Mouse (Mus musculus) heart, embryonic 11.5 days (tissue): ENCODE data around the gene Pitpnm2. TPM values are rescaled to one million over a fixed set of nuclear protein-coding genes. Genes with fewer than 3 reads are reported as not detected.

Source experiments
- ATAC-seq: fragments of 200-750 bp; cut with Nextera tagmentation; replicated peaks from 2 replicates; pipeline ENCODE4 v1.8.0; 2017; ENCODE audit warnings: moderate library complexity; ENCODE audit not compliant: insufficient number of reproducible peaks, low FRiP score, low TSS enrichment
- H3K27ac ChIP-seq: fragments of 300-500 bp; sonication (generic); 2 replicates; pipeline ENCODE4 v1.5.1; 2014; ENCODE audit warnings: mild to moderate bottlenecking, low read depth, low read length
- H3K27me3 ChIP-seq: fragments of 300-500 bp; sonication (generic); 2 replicates; pipeline ENCODE4 v1.6.1; 2014; ENCODE audit warnings: mild to moderate bottlenecking, low read length, mixed read lengths; ENCODE audit not compliant: control insufficient read depth, insufficient read depth
- H3K36me3 ChIP-seq: fragments of 300-500 bp; sonication (generic); 2 replicates; pipeline ENCODE4 v1.6.1; 2014; ENCODE audit warnings: mild to moderate bottlenecking, low read length, moderate library complexity, mixed read lengths; ENCODE audit not compliant: control insufficient read depth, insufficient read depth
- H3K4me1 ChIP-seq: fragments of 300-500 bp; sonication (generic); 2 replicates; pipeline ENCODE4 v1.6.1; 2014; ENCODE audit warnings: low read length; ENCODE audit not compliant: control insufficient read depth, insufficient read depth
- H3K4me2 ChIP-seq: fragments of 300-500 bp; sonication (generic); 2 replicates; pipeline ENCODE4 v1.6.1; 2014; ENCODE audit warnings: mild to moderate bottlenecking, moderate library complexity
- H3K4me3 ChIP-seq: fragments of 300-500 bp; sonication (generic); 2 replicates; pipeline ENCODE4 v1.5.1; 2014; ENCODE audit warnings: low read depth, low read length
- H3K9ac ChIP-seq: fragments of 300-500 bp; sonication (generic); 2 replicates; pipeline ENCODE4 v1.6.1; 2014; ENCODE audit warnings: mild to moderate bottlenecking, low read depth, low read length, moderate library complexity
- H3K9me3 ChIP-seq: fragments of 300-500 bp; sonication (generic); replicated peaks from 2 replicates; pipeline ENCODE4 v1.6.1; 2016; ENCODE audit warnings: low read length; ENCODE audit not compliant: control insufficient read depth
- whole genome bisulfite sequencing: fragments of 180-500 bp; shearing (Covaris S2); extraction: QIAGEN DNeasy Blood & Tissue Kit; methylation state at CpG from one replicate; pipeline ENCODE4 v1.1.7; 2014; ENCODE audit not compliant: insufficient replicate concordance; 5-methylcytosine and 5-hydroxymethylcytosine counted together
- polyA plus RNA-seq: library from polyadenylated mRNA; unstranded; fragments of >200 nt; fragmentation: Nextera tagmentation; extraction: Ambion mirVana; gene quantifications from 2 replicates; pipeline ENCODE4 v1.2.1, GENCODE M21; 2014

The Pitpnm2 gene
- polyA plus RNA-seq, 1 experiment from 2014 or later = 7.8 TPM

DNA sequence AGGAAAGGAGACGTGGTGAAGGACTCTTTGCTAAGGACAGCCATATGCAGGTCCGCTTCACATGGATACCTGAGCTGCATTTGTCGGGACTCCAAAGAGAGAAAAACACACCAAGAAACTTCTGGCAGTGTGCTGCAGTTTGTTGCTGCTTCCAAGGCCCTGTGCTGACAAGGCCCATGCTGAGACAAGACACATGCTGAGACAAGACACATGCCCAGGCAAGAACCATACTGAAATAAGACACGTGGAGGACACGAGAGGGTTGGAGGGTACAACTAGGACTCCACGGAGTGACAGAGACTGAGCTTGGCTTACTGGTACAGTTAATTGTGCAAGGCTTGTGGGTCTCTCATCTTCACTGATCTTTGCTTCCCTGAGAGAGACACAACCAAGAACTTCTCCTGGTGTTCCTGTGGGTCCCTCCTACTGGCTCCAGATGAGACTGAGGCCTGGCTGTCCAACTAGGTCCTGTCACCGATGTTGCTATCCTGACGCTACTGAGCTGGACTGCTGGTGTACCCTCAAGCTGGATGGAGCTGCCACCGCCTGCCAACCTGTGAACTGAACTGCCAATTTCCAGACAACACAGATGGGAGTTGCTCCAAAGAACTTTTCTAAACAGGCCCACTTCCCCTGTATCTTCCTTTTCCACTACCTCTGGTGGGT is 6.2 kb downstream of the Pitpnm2 start:
- no peaks in the 10 kb centered on the region for H3K9me3 ChIP-seq
- 78% methylated on average over 9 of the region's 9 CpGs for WGBS
- H3K36me3 ChIP-seq = no peaks in the 10 kb centered on the region; the same call in 1 of the 2 replicates
- no peak overlapping the region for H3K4me3 ChIP-seq
- peaks cover 47% of the 10 kb centered on the region for H3K4me1 ChIP-seq
- H3K9ac ChIP-seq = no peak overlapping the region
- no peaks in the 10 kb centered on the region for H3K27me3 ChIP-seq
- H3K4me2 ChIP-seq = no peak overlapping the region
- no peak for ATAC-seq
- no peak overlapping the region for H3K27ac ChIP-seq

DNA sequence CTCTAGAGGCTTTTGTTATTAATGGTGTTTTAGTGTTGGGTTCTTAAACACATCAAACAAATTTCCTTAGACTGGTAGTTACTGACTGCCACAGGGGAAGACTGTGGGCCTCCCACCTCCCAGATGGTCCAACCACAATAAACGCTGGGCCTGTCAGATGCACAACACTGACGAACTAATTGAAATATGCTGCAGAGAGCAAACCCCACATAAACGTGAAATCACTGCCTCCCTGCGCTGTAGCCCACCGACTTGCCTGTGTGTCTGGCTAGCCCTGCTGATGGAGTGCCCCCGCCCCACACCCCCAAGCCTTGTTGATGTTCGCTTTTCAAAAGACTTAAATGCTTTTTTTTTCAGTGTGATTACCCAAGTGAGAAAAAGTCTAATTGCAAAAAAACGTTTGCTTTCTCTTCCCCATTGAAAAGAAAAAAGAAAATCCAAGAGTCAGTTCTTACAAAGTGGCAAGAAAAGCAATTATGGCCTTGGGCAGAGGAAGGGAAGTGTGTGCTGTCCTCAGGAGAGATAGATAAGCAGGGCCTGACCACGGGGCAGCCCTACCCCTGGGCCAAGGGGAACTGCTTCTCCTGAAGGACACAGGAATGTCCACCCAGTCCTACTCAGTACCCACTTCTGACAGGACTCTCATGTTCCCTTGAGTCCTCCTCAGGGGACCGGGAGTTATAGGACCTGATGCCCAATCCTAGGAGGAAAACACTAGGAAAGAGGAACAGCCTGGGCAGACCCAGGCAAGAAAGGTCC is 7.7 kb downstream of the Pitpnm2 start:
- Histone ChIP-seq H3K36me3 (no peaks in the 10 kb centered on the region; the same call in 1 of the 2 replicates), H3K4me2 (no peak overlapping the region; the same call in 1 of the 2 replicates), H3K27me3 (no peaks in the 10 kb centered on the region), H3K27ac (peak overlapping the region; percentile 41; the same call in 1 of the 2 replicates), H3K9ac (no peak overlapping the region), H3K4me1 (peaks cover 36% of the 10 kb centered on the region), H3K9me3 (no peaks in the 10 kb centered on the region), H3K4me3 (no peak overlapping the region)
- WGBS = 44% methylated on average over 10 of the region's 10 CpGs
- no peak for ATAC-seq

- Histone ChIP-seq H3K27ac (peak overlapping the region; percentile 38; the same call in 1 of the 2 replicates), H3K27me3 (no peaks in the 10 kb centered on the region), H3K4me1 (peaks cover 37% of the 10 kb centered on the region), H3K36me3 (no peaks in the 10 kb centered on the region; the same call in 1 of the 2 replicates), H3K4me3 (no peak overlapping the region), H3K9ac (no peak overlapping the region), H3K9me3 (no peaks in the 10 kb centered on the region), H3K4me2 (peak overlapping the region; percentile 22)
- WGBS = 32% methylated on average over 22 of the region's 22 CpGs
- no peak for ATAC-seq
These were observed 8.5 kb downstream of the Pitpnm2 start for GRCm38 (mm10) chr5:124240841-124241685.

DNA sequence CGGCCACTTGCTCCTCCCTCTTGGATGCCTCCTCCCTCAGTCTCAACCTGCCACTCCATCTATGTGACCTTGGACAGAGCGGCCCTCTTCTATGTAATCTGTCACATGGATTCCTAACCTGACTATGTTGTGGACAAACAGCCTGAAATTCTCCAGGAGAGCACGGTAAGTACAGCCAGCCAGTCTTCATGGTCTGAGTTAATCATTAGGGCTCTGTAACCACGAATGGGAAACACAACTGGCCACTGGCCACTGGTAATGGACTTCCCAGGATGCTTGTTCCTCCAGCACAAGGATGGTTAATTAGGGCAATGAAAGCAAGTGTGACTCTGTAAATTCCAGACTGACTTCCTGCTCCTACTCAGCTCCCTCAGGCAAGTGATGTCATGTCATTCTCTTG is 13.4 kb downstream of the Pitpnm2 start:
- Histone ChIP-seq H3K27me3 (no peaks in the 10 kb centered on the region), H3K36me3 (no peaks in the 10 kb centered on the region), H3K4me2 (no peak overlapping the region), H3K4me3 (no peak overlapping the region), H3K9me3 (no peaks in the 10 kb centered on the region), H3K9ac (no peak overlapping the region), H3K4me1 (peaks cover 52% of the 10 kb centered on the region), H3K27ac (no peak overlapping the region)
- WGBS = 74% methylated on average over 4 of the region's 4 CpGs
- ATAC-seq = no peak

GRCm38 (mm10) chr5:124234778-124235177 is 14.8 kb downstream of the Pitpnm2 start:
- Histone ChIP-seq H3K4me2 (peak overlapping the region; percentile 45), H3K4me1 (peaks cover 43% of the 10 kb centered on the region), H3K9ac (peak overlapping the region; percentile 23; the same call in 1 of the 2 replicates), H3K27me3 (no peaks in the 10 kb centered on the region), H3K27ac (peak overlapping the region; percentile 77), H3K36me3 (no peaks in the 10 kb centered on the region), H3K9me3 (no peaks in the 10 kb centered on the region), H3K4me3 (no peak overlapping the region)
- 86% methylated on average over 6 of the region's 6 CpGs for WGBS
- ATAC-seq = no peak

DNA sequence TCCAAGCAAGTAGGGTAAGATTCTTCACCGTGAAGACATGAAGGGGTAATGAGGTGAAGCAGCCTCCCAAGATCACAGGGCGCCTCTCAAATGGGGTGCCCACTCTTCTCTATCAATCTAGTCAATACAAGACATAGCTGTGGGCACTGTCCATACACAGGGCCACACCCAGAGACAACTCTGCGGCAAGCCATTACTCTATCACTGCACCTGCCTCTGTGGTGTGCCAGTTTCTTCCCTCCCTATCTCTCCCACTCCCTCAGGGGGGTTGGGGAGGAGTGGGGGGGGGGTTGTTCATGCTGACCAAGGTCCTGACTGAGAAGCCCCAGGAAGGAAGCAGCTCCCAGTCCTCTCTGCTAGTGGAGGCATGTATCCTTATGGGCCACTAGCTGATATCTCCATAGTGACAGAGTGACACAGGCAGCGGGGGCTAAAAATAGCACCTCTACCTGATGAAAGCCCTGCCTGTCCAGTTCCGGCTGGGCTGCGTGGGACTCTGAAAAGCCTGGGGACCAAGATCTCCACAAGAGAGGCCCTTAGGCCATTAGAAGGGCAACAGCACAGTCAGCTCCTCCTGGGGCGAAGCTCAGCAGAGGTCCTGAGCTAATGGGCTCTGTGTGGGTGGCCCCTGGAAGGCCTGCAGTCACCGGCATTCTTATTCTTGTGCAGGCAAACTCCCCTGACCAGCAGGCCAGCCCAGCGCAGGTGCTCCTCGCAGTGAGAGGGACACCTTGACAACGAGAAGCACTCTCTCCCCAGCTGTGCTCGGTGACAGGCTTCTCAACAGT is 15.5 kb downstream of the Pitpnm2 start:
- peak overlapping the region; percentile 77 for H3K27ac ChIP-seq
- no peak; the same call in 1 of the 2 replicates for ATAC-seq
- peaks cover 43% of the 10 kb centered on the region for H3K4me1 ChIP-seq
- H3K9me3 ChIP-seq = no peaks in the 10 kb centered on the region
- no peaks in the 10 kb centered on the region for H3K27me3 ChIP-seq
- WGBS = 36% methylated on average over 12 of the region's 12 CpGs
- H3K4me3 ChIP-seq = no peak overlapping the region
- no peaks in the 10 kb centered on the region for H3K36me3 ChIP-seq
- peak overlapping the region; percentile 45 for H3K4me2 ChIP-seq
- H3K9ac ChIP-seq = peak overlapping the region; percentile 12

DNA sequence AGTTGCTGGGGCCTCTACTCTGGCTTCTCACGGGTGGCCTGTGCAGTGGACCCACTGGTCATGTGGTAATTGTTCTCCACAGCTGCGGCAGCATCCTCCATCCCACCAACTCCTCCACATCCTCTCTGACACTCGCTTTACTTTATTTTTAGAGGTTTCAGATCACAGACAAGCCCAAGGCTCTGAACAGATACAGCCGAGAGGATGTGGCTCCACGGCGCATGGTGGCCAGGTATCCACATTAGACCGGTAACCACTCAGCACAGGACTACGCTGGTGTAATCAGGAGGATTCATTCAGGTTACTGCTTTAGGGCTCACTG is 16.5 kb downstream of the Pitpnm2 start:
- H3K27ac ChIP-seq = peak overlapping the region; percentile 54
- no peaks in the 10 kb centered on the region for H3K9me3 ChIP-seq
- H3K36me3 ChIP-seq = no peaks in the 10 kb centered on the region
- H3K4me2 ChIP-seq = no peak overlapping the region
- 73% methylated on average over 8 of the region's 8 CpGs for WGBS
- H3K27me3 ChIP-seq = no peaks in the 10 kb centered on the region
- H3K4me1 ChIP-seq = peaks cover 39% of the 10 kb centered on the region
- no peak overlapping the region for H3K4me3 ChIP-seq
- no peak for ATAC-seq
- no peak overlapping the region for H3K9ac ChIP-seq
